Mouse (Mus musculus): ENCODE measurements around the gene Fibcd1.

The Fibcd1 gene

DNA sequence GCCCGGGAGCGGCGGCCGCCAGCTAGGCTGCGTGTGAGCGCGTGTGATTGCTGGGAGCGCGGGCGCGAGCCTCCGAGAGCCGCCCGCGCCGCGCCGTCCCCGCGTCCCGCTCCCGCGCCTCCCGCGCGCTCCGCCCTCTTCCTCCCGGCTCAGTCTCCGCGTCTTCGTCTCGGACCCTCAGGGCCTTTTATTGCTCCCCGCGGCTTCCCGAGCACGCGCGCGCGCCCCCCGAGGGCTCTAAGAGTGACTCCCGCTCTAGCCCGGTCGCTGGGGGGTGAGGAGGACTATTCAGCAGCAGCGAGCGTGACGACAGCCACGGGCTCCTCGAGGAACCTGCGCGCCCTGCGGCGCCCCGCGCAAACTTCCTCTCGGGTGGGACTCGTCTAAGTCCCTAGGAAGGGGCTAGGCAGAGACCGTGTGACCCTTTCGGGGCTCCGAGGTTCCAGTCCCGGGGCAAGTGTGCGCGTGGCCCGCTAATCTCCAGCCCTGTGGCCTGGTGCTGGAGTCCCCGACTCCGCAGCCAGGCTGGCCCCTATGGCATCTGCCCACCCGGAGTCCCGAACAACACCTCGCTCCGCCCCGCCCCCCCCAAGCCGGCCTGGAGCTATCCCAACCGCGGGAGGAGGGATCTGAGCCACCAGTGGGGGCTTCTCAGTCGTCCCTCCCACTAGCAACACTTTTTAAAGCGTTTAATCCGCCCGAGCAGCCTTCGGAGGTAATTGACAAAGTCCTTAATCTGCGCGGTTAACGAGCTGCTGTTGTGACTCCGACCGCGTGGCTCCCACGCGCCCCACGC lies at the start of gene Fibcd1:
Gene Fibcd1, minus strand, starts transcription at position 110 of the 796 bp plus-strand sequence.
- in situ Hi-C loops (cut with MboI; ENCODE audit: low pct_unique_long_range_greater_than_20kb in 1 of 2, low sequenced_read_pairs in 2 of 2, unreplicated experiment in 1 of 2): no loop called here

DNA sequence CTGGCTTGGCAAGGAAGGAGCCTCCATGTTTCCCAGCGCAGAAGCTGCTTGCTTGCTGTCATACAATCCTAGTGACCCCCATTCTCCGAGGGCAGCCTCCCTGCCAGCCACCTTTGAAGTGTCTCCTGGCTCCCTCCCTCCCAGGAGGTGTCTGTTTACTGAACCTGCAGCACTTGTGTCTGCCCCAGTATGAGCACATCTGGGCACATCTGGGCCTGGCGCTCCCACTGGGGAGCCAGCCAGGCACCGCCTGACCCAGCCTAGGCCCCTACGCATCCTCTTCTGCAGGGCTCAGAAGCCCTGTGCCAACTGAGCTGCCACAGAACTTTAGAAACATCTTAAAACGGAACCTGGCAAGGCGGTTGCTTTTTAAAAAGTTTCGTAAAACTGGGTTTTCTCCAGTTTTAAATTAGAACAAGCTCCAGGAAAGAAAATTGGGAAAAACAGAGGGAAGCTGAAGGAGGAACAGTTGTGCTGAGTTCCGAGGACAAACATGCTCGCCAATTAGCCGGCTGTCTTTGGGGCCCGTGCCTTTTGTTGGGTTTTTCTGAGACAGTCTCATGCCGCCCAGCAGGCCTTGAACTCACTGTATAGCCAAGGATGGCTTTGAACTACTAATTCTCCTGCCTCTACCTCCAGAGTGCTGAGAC lies 48.5 kb upstream of the Fibcd1 start:
- in situ Hi-C loops (cut with MboI; ENCODE audit: low pct_unique_long_range_greater_than_20kb in 1 of 2, low sequenced_read_pairs in 2 of 2, unreplicated experiment in 1 of 2): no loop called here

DNA sequence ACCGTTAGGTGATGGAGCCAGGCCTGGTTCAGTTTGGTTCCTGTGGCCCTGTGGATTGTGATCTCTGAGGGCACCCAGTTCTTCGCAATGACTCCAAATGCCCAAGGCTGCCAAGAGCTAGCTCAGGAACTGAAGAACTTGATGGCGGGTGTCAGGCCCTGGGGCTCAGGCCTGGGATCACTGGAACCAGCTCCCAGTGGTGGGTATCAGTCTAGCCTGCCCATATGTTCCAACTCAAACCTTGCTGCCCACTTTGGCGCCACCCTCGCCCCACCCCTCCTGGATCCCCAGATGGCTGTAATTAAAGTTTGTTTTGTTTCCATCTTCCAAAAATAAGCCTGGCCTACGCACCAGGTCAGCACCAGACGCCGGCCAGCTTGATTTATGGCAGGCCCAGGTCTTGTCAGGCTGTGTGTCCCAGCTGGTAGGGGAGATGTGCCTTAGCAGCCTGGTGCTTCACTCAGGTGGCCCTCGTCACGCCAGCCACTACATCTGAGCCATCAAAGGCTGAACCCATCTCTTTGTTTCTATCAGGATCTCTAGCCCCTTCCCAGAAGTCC lies 47.4 kb upstream of the Fibcd1 start:
- in situ Hi-C loops (cut with MboI; ENCODE audit: low pct_unique_long_range_greater_than_20kb in 1 of 2, low sequenced_read_pairs in 2 of 2, unreplicated experiment in 1 of 2): no loop called here

DNA sequence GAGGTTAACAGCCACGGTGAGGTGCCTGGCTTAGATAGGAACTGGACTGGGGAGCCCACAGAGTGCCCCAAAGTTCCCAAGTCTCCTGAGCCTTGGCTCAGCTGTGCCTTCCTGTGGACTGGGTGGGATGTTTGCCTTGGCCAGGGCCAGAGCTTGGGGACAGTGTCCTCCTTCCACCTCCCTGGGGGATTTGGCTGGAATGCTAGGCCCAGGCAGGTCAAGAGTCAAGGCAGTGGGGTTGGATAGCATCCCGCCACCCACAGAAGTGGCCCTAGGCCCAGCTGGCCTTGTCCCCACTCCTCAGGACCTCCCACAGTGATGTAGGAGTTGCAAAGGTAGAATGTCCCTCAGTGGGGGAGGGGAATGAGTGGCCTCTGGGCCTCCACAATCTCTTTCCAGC lies 45.4 kb upstream of the Fibcd1 start:
- in situ Hi-C loops (cut with MboI; ENCODE audit: low pct_unique_long_range_greater_than_20kb in 1 of 2, low sequenced_read_pairs in 2 of 2, unreplicated experiment in 1 of 2): no loop called here

DNA sequence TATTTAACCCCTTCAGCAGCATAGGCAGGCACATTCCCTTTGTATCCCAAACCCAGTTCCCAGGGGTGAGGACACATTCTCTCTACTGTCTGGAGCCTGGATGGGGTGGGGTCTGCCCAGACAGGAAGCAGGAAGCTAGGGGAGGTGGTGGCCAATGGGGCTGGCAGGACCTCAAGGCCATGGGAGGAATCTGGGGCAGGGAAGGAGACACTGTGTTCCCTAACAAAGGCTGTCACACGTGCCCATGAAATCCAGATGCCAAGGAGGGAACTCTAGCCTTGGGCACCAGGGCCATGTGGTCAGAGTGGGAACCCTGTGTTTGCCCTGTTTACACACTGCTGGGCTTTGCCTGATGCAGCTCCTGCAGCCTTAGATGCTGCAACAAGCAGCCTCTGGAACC lies 43.1 kb upstream of the Fibcd1 start:
- in situ Hi-C loops (cut with MboI; ENCODE audit: low pct_unique_long_range_greater_than_20kb in 1 of 2, low sequenced_read_pairs in 2 of 2, unreplicated experiment in 1 of 2): loop anchor here in 1 of 2 experiments (10.0 kb wide), 1 partner anchor 204 kb away; the partner anchor contains the start of gene Abl1

DNA sequence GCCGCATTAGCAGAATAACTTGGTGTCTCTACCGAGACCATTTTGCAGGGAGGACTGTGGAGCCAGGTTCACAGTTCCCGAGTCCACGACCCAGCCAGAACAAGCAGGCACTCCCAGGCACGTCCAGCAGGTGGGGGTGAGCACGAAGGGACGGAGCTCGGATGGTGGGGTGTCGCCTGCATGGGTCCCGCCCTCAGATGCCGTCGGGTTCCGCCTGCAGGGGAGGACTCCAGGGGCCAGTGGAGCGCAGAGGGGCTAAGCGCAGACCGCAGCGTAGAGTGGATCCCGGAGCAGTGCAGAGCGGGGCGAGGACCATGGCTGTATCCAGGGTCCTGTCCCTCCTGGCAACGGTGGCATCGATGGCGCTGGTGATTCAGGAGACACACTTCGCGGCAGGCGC lies 41.2 kb upstream of the Fibcd1 start, which contains the start of gene Lamc3:
Gene Lamc3, plus strand, starts transcription at position 262 of the 400 bp plus-strand sequence.
- in situ Hi-C loops (cut with MboI; ENCODE audit: low pct_unique_long_range_greater_than_20kb in 1 of 2, low sequenced_read_pairs in 2 of 2, unreplicated experiment in 1 of 2): loop anchor here in 1 of 2 experiments (10.0 kb wide), 1 partner anchor 202 kb away; the partner anchor contains the start of gene Abl1

DNA sequence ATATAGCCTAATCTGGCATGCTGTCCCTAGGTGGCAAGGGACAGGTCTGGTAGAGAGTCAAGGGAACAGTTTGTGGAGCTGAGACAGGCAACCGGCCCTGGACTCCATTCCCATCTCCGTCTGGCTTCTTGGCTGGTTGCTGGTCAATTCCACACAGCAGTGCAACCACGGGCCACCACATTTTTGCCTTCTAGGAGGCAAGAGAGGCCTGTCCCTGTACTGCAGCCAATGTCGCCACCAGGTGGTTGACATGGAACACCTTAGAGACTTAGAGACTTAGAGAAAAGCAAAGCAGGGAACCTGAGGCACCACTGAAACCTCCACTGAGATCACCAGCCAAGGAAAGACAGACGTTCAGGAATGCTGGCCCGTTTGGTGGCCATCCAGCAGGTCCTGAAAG lies 39.0 kb upstream of the Fibcd1 start:
- in situ Hi-C loops (cut with MboI; ENCODE audit: low pct_unique_long_range_greater_than_20kb in 1 of 2, low sequenced_read_pairs in 2 of 2, unreplicated experiment in 1 of 2): loop anchor here in 1 of 2 experiments (10.0 kb wide), 1 partner anchor 200 kb away; the partner anchor contains the start of gene Abl1

DNA sequence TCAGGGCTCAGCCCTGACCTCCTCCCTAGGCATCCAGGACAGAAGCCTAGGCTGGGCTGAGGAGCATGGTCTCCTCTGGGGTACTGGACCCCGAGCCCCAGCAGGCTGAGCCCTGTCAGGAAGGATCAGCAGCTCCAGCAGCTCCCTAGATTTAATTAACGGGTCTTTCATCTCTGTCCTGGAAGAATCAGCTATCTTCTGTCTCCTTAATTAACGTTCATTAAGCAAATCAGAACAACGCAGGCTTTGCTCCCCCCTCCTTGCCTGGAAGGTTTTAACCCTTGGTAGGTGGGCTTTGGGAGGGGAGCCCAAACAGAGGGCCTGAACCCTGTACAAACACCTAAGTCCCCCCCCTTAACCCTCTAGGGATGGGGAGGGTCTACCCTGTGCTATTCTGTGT lies 37.3 kb upstream of the Fibcd1 start:
- in situ Hi-C loops (cut with MboI; ENCODE audit: low pct_unique_long_range_greater_than_20kb in 1 of 2, low sequenced_read_pairs in 2 of 2, unreplicated experiment in 1 of 2): loop anchor here in 1 of 2 experiments (10.0 kb wide), 1 partner anchor 198 kb away; the partner anchor contains the start of gene Abl1

DNA sequence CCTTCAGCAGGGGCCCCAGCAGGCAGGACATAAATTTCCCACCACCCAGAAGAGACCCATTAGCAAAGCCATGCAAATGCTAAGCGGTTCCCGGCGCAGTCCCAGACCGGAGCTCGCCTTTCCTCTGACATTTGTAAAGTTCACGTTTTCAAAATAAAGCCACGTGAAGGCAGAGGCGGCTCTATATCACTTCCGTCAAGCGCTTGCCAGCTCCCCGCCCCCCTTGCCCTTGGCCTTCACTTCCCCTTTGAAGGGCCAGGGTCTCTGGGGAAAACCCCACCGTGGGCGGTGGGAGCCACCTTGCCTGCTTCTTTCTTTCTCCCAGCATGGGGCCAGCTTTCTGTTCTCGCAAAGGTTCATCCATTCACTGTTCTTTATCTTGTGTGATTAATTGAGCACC lies 35.1 kb upstream of the Fibcd1 start:
- in situ Hi-C loops (cut with MboI; ENCODE audit: low pct_unique_long_range_greater_than_20kb in 1 of 2, low sequenced_read_pairs in 2 of 2, unreplicated experiment in 1 of 2): loop anchor here in 1 of 2 experiments (10.0 kb wide), 1 partner anchor 196 kb away; the partner anchor contains the start of gene Abl1

DNA sequence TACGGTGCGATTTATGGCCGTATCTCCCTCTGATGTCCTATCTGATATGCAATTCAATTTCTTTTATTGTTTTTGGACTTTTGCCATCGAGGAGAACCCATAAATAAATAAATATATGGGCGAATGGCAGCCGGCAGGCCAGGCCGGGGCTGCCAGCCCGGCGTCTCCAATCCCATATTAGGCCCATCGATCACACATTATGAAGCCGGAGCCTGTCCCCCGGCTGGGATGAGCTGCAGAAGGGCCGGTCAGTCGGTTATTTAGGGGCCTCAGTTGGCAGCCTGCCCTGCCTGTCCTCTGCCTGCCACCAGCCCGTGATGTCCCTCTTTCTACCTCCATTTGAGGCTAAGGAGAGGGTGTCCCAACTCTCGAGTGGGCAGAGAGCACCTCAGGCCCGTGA lies 32.8 kb upstream of the Fibcd1 start:
- in situ Hi-C loops (cut with MboI; ENCODE audit: low pct_unique_long_range_greater_than_20kb in 1 of 2, low sequenced_read_pairs in 2 of 2, unreplicated experiment in 1 of 2): loop anchor here in 1 of 2 experiments (5.0 kb wide), 1 partner anchor 61 kb away; no protein-coding TSS in a partner anchor

DNA sequence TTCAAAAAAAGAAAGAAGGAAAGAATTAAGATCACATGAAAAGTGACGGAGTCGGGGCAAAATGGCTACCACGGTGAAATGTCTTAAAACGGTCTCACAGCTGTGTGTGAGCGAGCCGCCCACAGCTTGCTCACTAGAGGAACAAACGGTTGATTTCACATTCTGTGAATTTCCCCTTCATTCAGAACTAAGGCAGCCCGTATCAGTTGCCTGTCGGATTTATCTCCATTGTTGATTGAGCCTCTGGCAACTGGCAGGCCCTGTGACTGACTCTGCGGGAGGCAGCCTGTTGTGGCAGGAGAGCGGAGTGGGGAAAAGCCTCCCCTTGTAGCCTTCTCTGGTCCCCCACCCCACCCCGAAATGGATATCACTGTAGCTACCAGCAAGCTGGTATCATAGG lies 30.6 kb upstream of the Fibcd1 start:
- in situ Hi-C loops (cut with MboI; ENCODE audit: low pct_unique_long_range_greater_than_20kb in 1 of 2, low sequenced_read_pairs in 2 of 2, unreplicated experiment in 1 of 2): loop anchor here in 1 of 2 experiments (5.0 kb wide), 1 partner anchor 59 kb away; no protein-coding TSS in a partner anchor

DNA sequence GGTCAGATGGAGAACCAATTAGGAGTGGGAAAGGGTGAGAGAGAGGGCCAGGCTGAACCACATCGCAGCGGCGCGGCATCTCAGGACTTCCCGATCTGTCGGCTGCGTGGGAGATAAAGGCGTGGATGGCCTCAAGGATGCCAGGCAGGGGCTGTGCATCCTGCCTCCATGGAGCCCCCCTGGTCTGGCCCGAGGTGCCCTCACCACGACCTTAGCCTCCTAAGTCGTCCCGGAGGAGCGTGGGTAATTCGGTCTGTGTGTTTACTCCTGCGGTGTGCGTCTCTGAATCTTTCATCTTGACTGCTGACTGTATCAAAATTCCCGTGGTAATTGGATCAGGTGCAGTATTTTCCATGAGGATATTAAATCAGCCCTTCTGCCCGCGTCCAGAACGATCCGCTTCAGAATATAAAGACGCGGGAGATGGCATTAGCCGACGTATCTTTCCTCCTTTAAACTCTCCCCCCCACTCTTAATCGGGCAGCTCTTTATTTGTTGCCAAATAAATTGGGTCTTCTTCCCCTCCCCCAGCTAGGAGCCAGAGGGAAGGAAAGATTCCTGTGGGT lies 28.6 kb upstream of the Fibcd1 start:
- in situ Hi-C loops (cut with MboI; ENCODE audit: low pct_unique_long_range_greater_than_20kb in 1 of 2, low sequenced_read_pairs in 2 of 2, unreplicated experiment in 1 of 2): no loop called here

DNA sequence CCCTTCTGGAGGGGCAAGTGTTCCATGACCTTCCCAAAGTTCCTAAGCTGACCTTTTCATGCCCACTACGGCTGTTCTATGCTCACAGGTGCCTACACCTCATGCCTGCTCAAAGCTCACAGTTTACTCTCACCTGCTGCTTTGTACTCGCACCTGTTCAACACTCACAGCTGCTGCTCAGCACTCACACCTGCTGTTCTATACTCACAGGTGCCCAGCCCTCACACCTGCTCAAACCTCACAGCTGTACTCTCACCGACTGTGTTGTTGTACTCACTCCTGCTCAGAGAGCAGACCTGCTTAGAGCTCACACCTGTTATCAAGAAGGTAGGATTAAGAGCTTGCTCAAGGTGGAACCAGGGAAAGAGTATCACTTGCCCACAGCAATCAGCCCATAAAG lies 24.9 kb upstream of the Fibcd1 start:
- in situ Hi-C loops (cut with MboI; ENCODE audit: low pct_unique_long_range_greater_than_20kb in 1 of 2, low sequenced_read_pairs in 2 of 2, unreplicated experiment in 1 of 2): no loop called here

DNA sequence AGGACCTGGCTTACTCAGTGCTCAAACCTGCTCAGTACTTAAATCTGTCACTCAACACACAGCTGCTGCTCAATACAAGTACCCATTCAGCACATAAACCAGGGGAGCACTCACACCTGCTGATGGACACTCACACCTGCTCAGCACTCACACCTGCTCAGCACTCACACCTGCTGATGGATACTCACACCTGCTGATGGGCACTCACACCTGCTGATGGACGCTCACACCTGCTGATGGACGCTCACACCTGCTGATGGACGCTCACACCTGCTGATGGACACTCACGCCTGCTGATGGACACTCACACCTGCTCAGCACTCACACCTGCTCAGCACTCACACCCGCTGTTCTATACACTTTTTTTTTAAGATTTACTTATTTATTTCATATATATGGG lies 23.9 kb upstream of the Fibcd1 start:
- in situ Hi-C loops (cut with MboI; ENCODE audit: low pct_unique_long_range_greater_than_20kb in 1 of 2, low sequenced_read_pairs in 2 of 2, unreplicated experiment in 1 of 2): no loop called here

DNA sequence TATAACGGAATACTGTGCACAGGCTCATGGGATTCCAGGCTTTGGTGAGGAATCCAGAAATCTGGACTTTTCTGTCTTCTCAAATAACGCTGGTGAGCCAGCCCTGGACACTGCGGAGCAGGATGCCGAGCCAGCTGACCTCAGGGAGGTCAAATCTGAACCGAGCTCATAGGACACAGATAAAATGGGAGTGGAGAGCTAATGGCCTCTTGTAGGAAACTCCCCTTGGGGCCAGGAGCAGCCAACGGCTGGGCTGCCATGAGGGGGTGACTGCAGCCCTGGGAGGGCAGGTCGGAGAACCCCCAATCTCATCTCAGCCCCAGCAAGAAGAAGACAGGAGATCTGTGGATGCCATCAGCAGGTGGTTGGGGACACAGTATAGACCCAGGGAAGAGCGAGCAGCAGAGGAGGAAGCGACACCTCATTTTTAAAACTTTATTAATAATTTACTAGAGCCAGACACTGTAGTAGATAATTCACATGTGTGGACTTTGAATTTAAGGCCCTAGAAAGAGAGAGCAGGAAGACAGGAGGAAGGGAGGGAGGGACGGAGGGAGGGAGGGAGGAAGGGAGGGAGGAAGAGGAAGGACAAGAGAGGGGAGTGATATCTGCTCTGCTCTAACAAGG lies 22.8 kb upstream of the Fibcd1 start:
- in situ Hi-C loops (cut with MboI; ENCODE audit: low pct_unique_long_range_greater_than_20kb in 1 of 2, low sequenced_read_pairs in 2 of 2, unreplicated experiment in 1 of 2): no loop called here

DNA sequence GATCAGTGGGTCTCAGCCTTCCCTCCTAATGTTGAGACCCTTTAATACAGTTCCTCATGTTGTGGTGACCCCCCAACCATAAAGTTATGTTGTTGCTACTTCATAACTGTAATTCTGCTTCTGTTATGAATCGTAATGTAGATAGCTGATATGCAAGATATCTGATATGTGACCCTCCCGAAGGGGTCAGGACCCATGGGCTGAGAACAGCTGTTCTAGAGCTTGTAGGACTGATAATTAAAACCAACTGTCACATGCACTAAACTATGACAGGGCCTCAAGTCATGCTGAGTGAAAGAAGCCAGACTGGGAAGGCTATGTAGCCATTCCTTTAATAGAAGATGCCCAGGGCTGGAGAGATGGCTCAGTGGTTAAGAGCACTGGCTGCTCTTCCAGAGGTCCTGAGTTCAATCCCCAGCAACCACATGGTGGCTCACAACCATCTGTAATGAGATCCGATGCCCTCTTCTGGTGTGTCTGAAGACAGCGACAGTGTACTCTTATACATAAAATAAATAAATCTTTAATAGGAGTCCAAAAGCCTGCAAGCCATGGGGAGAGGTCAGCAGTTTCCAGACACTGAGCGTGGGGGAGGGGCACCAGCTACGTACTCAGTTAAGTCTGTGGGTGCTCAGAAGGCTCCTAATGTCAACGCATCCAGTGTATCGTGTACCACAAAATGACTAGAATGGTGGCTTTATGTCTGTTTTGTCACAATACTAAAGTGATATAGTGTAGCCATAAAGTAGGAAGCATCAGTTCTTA lies 22.1 kb upstream of the Fibcd1 start:
- in situ Hi-C loops (cut with MboI; ENCODE audit: low pct_unique_long_range_greater_than_20kb in 1 of 2, low sequenced_read_pairs in 2 of 2, unreplicated experiment in 1 of 2): no loop called here

DNA sequence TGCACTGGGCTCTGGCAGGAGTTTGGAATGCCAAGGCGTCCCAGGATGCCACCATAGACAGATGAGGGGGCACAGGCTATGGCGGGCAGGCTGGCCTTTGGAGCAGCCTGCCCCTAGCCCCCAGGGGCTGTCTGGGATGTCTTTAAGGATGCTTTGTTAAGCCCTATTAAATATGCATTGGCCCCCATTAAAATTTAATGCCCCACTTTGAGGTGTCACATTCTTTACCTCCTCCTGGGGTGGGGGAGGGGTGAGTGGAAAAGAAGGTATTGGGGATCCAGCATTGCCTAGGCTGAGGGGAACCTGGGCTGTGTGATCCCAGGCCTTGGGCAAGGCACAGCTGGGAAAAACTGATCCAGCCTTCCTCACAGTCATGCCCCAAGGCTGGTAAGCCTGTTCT lies 20.0 kb upstream of the Fibcd1 start:
- in situ Hi-C loops (cut with MboI; ENCODE audit: low pct_unique_long_range_greater_than_20kb in 1 of 2, low sequenced_read_pairs in 2 of 2, unreplicated experiment in 1 of 2): no loop called here

DNA sequence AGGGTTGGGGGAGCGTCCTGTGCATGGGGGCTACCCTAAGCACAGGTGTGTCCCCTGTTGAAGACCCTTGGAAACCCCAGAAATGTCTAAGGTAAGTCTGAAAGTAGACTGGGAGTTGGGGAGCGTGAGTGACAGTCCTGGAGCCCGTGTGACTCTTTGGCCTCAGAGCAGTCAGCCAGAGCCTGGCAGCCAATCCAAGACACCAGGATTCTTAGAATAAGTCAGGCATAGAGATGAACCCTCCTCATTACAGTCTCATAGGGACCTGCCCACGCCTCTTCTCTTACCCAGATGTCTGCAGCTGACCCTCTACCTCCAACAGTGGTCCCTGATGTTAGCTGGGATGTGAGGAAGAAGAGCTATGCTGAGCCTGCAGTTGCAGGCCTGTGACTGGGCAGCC lies 19.5 kb upstream of the Fibcd1 start:
- in situ Hi-C loops (cut with MboI; ENCODE audit: low pct_unique_long_range_greater_than_20kb in 1 of 2, low sequenced_read_pairs in 2 of 2, unreplicated experiment in 1 of 2): no loop called here
